Mouse (Mus musculus): Measurements from ENCODE around the gene Tgfa.

GRCm38 (mm10) chr6:86250236-86250635, 55.2 kb downstream of the Tgfa start:
- no peak for TF ChIP-seq CTCF (IDR thresholded peaks at IDR 0.05; ENCODE audit: low read depth)
- TF ChIP-seq EP300 (IDR thresholded peaks at IDR 0.05; ENCODE audit: low read depth) = no peak
